Mouse (Mus musculus): ENCODE measurements around the gene Spats2. TPM values are rescaled to one million over a fixed set of nuclear protein-coding genes. Genes with fewer than 3 reads are reported as not detected.

Spats2 gene
- polyA plus RNA-seq, 1 experiment from 2014 or later = 51.0 TPM

DNA sequence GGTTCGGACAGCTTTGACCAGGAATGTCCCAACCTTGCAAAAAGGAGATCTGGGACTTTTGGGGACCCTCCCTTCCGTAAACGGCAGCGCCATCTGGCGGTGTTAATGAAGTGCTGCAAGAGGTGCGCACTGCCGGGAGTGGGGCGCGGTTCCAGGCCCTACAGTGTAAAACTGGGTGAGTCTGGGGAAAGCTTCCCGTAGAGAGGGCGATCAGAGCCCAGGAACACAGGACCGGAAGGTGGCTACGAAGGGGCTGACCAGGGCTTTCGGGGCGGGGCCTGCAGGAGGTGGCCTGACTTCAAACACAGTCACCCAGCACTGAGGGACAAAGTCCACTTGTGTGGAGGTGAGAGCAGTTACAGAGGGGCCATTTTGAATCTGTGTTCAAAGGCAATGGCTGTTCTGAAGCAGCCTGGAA is 26.6 kb upstream of the Spats2 start:
- peak overlapping the region; percentile 79 for H3K4me2 ChIP-seq
- ATAC-seq (ENCODE audit: insufficient number of reproducible peaks, insufficient read depth, low FRiP score, low TSS enrichment, low read depth) = no peak; the same call in 1 of the 2 replicates
- no peaks in the 10 kb centered on the region for H3K36me3 ChIP-seq
- H3K4me3 ChIP-seq = peak overlapping the region; percentile 46
- H3K4me1 ChIP-seq = peaks cover 45% of the 10 kb centered on the region
- no peaks in the 10 kb centered on the region for H3K9me3 ChIP-seq
- peaks cover 67% of the 10 kb centered on the region for H3K27me3 ChIP-seq
- peak overlapping the region; percentile 46; the same call in 1 of the 2 replicates for H3K9ac ChIP-seq
- no peak overlapping the region for H3K27ac ChIP-seq
- 1% methylated on average over 15 of the region's 15 CpGs for WGBS

DNA sequence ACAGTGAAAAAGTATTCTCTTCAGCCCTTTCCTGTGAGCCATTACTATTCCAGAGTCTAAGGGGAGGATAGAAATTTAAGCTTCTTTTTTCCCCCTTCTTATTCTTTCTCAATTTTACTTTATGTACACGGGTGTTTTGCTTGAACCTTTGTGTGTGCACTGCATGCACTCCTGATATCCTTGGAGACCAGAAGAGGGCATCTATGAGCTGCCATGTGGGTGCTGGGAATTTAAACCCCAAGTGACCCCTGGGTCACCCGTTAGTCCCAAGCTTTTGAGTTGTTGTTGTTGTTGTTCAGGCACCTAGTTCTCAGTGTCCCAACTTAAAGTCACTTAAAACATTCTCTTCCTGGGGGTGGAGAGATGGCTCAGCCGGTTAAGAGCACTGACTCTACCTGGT is 25.7 kb upstream of the Spats2 start:
- Histone ChIP-seq H3K27ac (no peak overlapping the region), H3K27me3 (peaks cover 60% of the 10 kb centered on the region), H3K4me1 (peaks cover 38% of the 10 kb centered on the region), H3K36me3 (no peaks in the 10 kb centered on the region), H3K4me3 (no peak overlapping the region), H3K4me2 (no peak overlapping the region), H3K9ac (no peak overlapping the region), H3K9me3 (no peaks in the 10 kb centered on the region)
- no peak for ATAC-seq (ENCODE audit: insufficient number of reproducible peaks, insufficient read depth, low FRiP score, low TSS enrichment, low read depth)
- WGBS = 40% methylated on average over 3 of the region's 3 CpGs

DNA sequence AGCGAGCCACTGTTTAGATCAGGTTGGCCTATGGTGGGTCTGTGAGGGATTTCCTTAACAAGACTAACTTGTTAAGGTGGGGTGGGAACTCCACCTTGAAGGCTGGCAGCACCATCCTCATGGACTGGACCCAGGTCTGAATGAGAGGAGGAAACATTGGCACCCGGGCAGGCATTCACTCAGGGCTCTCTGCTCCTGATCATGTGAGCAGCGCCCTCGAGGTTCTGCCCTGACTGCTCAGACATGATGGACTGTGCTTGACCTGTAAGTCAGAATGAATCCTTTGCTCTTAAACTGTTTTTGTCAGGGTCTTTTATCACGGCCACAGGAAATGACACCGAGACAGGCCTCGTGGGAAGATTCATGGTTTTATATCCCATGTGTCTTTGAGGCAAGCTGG is 20.5 kb upstream of the Spats2 start:
- H3K4me1 ChIP-seq = no peaks in the 10 kb centered on the region
- no peak overlapping the region for H3K9ac ChIP-seq
- no peaks in the 10 kb centered on the region for H3K36me3 ChIP-seq
- no peak overlapping the region for H3K4me2 ChIP-seq
- no peak overlapping the region for H3K27ac ChIP-seq
- no peak overlapping the region for H3K4me3 ChIP-seq
- 80% methylated on average over 7 of the region's 7 CpGs for WGBS
- H3K27me3 ChIP-seq = peaks cover 7% of the 10 kb centered on the region
- ATAC-seq (ENCODE audit: insufficient number of reproducible peaks, insufficient read depth, low FRiP score, low TSS enrichment, low read depth) = no peak
- H3K9me3 ChIP-seq = no peaks in the 10 kb centered on the region

DNA sequence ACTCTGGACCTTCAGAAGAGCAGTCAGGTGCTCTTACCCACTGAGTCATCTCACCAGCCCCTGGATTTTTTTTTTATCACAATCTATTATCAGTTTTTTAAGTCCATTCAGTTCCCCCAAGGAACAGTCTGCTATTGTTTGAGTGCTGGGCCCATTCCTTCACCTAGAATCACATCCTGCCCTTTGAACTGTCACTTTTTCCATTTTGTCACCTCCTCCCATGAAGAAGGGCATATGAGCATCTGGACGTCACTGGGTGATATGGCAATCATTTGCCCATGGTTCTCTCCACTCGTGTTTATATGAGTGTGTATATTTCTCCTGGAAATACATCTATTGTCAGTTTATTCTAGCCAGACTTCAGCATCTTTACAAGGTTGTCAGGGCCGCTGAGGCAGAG is 17.9 kb upstream of the Spats2 start:
- no peaks in the 10 kb centered on the region for H3K36me3 ChIP-seq
- H3K4me3 ChIP-seq = no peak overlapping the region
- H3K27me3 ChIP-seq = no peaks in the 10 kb centered on the region
- no peak overlapping the region for H3K9ac ChIP-seq
- no peak overlapping the region for H3K27ac ChIP-seq
- H3K4me2 ChIP-seq = no peak overlapping the region
- H3K9me3 ChIP-seq = no peaks in the 10 kb centered on the region
- 79% methylated on average over 3 of the region's 3 CpGs for WGBS
- no peaks in the 10 kb centered on the region for H3K4me1 ChIP-seq
- no peak for ATAC-seq (ENCODE audit: insufficient number of reproducible peaks, insufficient read depth, low FRiP score, low TSS enrichment, low read depth)

DNA sequence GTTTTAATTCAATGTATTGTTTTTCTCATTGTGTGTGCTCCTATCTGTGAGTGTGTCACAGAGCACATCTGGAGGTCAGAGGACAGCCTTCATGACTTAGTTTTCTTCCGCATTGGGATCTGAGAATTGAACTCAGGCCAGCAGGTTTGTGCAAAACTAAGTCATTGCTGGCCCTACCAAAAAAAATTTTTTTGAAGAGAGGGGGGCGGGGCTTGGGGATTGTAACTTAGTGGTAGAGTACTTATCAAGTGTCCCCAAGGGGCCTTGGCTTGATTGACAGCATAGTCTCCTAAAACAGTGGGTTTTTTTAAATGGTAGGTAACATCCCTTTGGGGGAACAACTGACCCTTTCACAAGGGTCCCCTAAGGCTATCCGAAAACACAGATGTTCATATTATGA is 14.6 kb upstream of the Spats2 start:
- no peak for ATAC-seq (ENCODE audit: insufficient number of reproducible peaks, insufficient read depth, low FRiP score, low TSS enrichment, low read depth)
- Histone ChIP-seq H3K9ac (no peak overlapping the region), H3K27me3 (no peaks in the 10 kb centered on the region), H3K4me3 (no peak overlapping the region), H3K9me3 (no peaks in the 10 kb centered on the region), H3K27ac (no peak overlapping the region), H3K4me2 (no peak overlapping the region), H3K36me3 (no peaks in the 10 kb centered on the region), H3K4me1 (no peaks in the 10 kb centered on the region; the same call in 1 of the 2 replicates)
- WGBS = 89% methylated on average over 3 of the region's 3 CpGs

DNA sequence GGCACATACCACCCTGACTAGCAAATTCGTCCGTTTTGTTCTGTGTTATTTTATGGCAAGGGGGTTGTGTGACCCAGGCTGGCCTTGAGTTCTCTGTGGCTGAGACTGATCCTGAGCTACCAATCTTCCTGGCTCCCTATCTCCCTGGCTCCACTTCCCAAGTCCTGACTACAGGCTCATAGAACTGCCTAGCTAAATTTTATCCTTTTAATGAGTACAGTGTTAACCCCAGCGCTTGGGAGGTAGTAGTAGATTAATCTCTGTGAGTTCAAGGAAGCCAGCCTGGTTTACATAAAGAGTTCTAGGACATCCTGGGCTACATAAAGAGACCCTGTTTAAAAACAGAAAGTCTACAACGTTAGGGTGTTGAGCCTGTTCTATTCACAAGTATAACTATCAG is 13.9 kb upstream of the Spats2 start:
- H3K4me1 ChIP-seq = no peaks in the 10 kb centered on the region; the same call in 1 of the 2 replicates
- 49% methylated on average over 4 of the region's 4 CpGs for WGBS
- no peaks in the 10 kb centered on the region for H3K36me3 ChIP-seq
- no peaks in the 10 kb centered on the region for H3K9me3 ChIP-seq
- no peak overlapping the region for H3K4me2 ChIP-seq
- no peak overlapping the region for H3K27ac ChIP-seq
- H3K4me3 ChIP-seq = no peak overlapping the region
- ATAC-seq (ENCODE audit: insufficient number of reproducible peaks, insufficient read depth, low FRiP score, low TSS enrichment, low read depth) = no peak
- H3K9ac ChIP-seq = no peak overlapping the region
- no peaks in the 10 kb centered on the region for H3K27me3 ChIP-seq

DNA sequence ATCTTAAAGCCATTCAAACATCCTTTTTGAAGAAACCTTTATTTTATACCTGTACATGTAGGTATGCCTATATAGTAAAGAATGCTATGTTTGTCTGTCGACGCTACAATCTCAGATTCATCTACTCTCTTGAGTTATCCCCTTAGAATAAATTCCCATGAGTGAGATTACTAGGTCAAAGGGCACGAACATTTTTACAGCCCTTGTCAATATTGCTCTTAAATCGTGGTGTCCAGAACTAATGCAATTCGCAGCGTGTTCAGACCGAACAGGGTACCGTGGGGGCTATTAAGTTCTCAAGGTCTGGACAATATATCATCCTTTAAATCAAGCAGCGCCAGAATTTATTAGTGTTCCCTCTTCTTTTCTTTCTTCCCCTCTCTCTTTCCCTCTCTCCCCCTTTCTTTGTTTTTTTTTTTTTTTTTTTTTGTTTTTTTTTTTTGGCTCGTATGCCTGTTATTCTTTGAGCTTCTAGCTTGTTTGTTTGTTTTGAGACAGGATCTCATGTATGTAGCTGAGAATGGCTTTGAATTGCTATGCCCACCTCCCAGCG is 12.8 kb upstream of the Spats2 start:
- no peak overlapping the region for H3K9ac ChIP-seq
- H3K27me3 ChIP-seq = no peaks in the 10 kb centered on the region
- no peak for ATAC-seq (ENCODE audit: insufficient number of reproducible peaks, insufficient read depth, low FRiP score, low TSS enrichment, low read depth)
- 61% methylated on average over 11 of the region's 11 CpGs for WGBS
- no peaks in the 10 kb centered on the region; the same call in 1 of the 2 replicates for H3K4me1 ChIP-seq
- no peaks in the 10 kb centered on the region for H3K36me3 ChIP-seq
- H3K4me3 ChIP-seq = no peak overlapping the region
- H3K9me3 ChIP-seq = no peaks in the 10 kb centered on the region
- H3K27ac ChIP-seq = no peak overlapping the region
- H3K4me2 ChIP-seq = peak overlapping the region; percentile 30

DNA sequence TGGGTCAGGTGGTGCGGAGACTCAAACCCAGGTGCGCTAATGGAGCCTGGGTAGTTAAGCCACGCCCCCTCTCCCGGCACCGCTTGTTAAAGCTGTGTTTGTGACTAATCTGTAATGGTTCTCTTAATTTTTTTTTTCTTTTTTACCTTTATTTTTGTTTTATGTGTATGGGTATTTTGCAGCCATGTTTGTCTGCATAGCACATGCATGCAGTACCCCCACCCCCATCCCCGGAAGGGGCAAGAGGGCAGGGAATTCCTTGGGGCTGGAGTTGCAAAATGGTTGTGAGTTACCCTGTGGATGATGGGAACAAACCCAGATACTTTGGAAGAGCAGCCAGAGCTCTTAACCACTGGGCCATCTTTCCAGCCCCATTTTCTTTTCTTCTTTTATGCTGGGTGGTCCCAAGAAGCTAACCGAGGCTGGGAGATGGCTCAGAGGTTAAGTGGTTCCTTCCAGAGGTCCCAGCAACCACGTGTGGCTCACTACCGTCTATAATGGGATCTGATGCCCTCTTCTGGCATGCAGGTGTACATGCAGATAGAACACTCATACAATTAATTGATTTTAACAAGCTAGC is 12.2 kb upstream of the Spats2 start:
- Histone ChIP-seq H3K4me3 (0 out of 2 replicates have a peak overlapping the region, but pooled peaks have one; percentile 4), H3K9ac (no peak overlapping the region), H3K4me2 (peak overlapping the region; percentile 30), H3K9me3 (no peaks in the 10 kb centered on the region), H3K4me1 (no peaks in the 10 kb centered on the region; the same call in 1 of the 2 replicates), H3K36me3 (no peaks in the 10 kb centered on the region), H3K27me3 (no peaks in the 10 kb centered on the region), H3K27ac (no peak overlapping the region)
- no peak for ATAC-seq (ENCODE audit: insufficient number of reproducible peaks, insufficient read depth, low FRiP score, low TSS enrichment, low read depth)
- WGBS = 6% methylated on average over 9 of the region's 9 CpGs

DNA sequence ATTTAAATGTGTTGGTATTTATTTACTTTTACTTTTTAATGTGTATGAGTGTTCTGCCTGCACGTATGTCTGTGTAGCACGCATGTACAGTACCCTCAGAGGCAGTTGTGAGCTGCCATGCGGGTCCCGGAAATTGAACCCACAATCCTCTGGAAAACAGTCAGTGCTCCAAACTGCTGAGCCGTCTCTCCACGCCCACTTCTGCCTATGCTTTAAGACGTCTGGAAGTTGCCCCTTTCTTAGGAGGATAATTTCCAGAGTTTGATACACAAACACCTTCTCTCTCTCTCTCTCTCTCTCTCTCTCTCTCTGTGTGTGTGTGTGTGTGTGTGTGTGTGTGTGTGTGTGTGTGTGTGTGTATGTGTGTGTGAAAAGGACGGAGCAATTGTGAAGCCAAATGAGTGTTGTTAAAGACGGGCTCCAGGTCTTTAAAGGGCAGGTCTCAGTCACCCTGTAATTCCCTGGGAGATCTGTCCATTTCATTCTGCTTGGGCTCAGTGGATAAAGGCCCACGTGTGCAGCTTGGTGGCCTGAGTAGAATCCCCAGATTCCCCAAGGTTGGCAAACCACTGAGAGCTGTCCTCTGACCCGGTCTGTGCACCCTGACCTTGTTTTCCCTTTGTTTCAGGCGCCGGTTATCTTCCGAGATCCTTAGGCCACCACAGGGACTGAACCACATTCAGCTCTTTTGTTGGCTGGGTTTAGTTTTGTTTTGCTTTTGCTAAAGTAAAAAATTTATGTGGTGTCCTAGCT is 11.2 kb upstream of the Spats2 start:
- WGBS = 46% methylated on average over 14 of the region's 14 CpGs
- ATAC-seq (ENCODE audit: insufficient number of reproducible peaks, insufficient read depth, low FRiP score, low TSS enrichment, low read depth) = no peak
- Histone ChIP-seq H3K9ac (no peak overlapping the region), H3K36me3 (no peaks in the 10 kb centered on the region), H3K4me1 (no peaks in the 10 kb centered on the region; the same call in 1 of the 2 replicates), H3K27me3 (no peaks in the 10 kb centered on the region), H3K27ac (no peak overlapping the region), H3K4me2 (no peak overlapping the region), H3K4me3 (no peak overlapping the region), H3K9me3 (no peaks in the 10 kb centered on the region)

DNA sequence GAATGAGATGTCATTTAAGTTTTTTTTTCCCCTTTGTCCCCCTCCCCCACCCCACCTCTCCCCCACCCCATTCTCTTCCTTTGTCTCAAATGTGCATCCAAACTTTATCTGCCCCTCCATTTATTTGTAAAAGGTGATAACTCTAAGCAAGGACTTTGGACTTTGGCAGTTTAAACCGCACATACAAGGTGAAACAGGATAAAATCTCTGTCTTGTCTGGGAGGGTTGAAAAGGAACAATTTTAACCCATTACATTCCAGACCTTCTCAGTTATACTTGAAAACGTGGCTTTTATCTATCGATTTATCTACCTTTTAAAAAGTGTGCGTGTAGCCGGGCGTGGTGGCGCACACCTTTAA is 10.7 kb upstream of the Spats2 start:
- ATAC-seq (ENCODE audit: insufficient number of reproducible peaks, insufficient read depth, low FRiP score, low TSS enrichment, low read depth) = no peak
- 86% methylated on average over 7 of the region's 7 CpGs for WGBS
- Histone ChIP-seq H3K4me1 (no peaks in the 10 kb centered on the region; the same call in 1 of the 2 replicates), H3K9me3 (no peaks in the 10 kb centered on the region), H3K4me3 (no peak overlapping the region), H3K4me2 (no peak overlapping the region), H3K9ac (no peak overlapping the region), H3K27me3 (no peaks in the 10 kb centered on the region), H3K36me3 (no peaks in the 10 kb centered on the region), H3K27ac (no peak overlapping the region)

DNA sequence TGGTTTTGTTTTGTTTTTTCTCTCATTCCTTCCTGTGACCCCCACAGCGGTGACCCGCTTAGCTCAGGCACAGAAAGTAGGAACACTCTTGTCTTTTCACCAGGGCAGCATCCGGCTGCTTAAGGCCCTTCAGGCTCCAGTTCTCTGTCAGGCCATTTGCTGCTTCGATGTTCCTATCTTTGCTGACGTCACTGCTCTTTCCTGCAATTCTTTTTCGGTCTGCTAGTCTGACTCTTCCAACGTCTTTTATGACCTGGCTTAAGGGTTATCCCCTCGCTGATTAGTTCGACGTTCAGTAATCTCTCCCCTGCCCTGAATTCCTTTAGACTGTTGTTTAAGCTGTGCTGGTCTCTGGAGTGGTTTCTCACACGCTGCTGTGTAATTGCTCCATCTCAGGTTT is 9.2 kb upstream of the Spats2 start:
- Histone ChIP-seq H3K4me1 (no peaks in the 10 kb centered on the region; the same call in 1 of the 2 replicates), H3K4me2 (no peak overlapping the region), H3K27me3 (peaks cover 5% of the 10 kb centered on the region; the same call in 1 of the 2 replicates), H3K36me3 (no peaks in the 10 kb centered on the region), H3K27ac (no peak overlapping the region), H3K9ac (no peak overlapping the region), H3K4me3 (no peak overlapping the region), H3K9me3 (no peaks in the 10 kb centered on the region)
- ATAC-seq (ENCODE audit: insufficient number of reproducible peaks, insufficient read depth, low FRiP score, low TSS enrichment, low read depth) = no peak
- WGBS = 59% methylated on average over 11 of the region's 11 CpGs

DNA sequence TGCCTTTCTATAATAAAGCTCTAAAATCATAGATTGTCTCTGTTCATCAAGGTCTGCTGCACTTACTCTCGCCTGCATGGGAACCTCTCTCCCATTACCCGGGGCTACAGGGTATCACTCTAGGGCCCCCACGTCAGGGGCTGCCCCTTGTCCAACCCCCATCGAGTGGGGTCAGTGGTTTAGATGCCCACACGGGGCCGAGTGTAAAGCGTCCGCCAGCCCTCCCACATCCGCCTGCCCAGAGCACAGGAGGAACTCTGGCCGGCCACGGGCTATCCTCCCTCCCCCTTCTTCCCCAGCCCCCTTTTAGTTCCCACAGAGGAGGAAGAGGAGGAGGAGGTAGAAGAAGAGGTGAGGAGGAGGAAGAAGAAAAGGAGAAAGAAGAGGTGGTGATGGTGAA is 4.9 kb upstream of the Spats2 start:
- H3K4me2 ChIP-seq = no peak overlapping the region
- no peaks in the 10 kb centered on the region for H3K9me3 ChIP-seq
- H3K27me3 ChIP-seq = peaks cover 5% of the 10 kb centered on the region; the same call in 1 of the 2 replicates
- H3K27ac ChIP-seq = no peak overlapping the region
- H3K4me3 ChIP-seq = no peak overlapping the region
- no peak overlapping the region for H3K9ac ChIP-seq
- WGBS = 15% methylated on average over 11 of the region's 11 CpGs
- no peaks in the 10 kb centered on the region for H3K4me1 ChIP-seq
- no peak for ATAC-seq (ENCODE audit: insufficient number of reproducible peaks, insufficient read depth, low FRiP score, low TSS enrichment, low read depth)
- no peaks in the 10 kb centered on the region for H3K36me3 ChIP-seq

Data from embryonic facial prominence, embryonic 13.5 days (tissue).